Mouse (Mus musculus) stomach, postnatal 0 days (tissue): ENCODE results near the gene Ninl.

ENCODE experiments used
- CTCF ChIP-seq: IDR thresholded peaks from 2 replicates; pipeline ENCODE4 v1.5.1; 2016; ENCODE audit warnings: antibody characterized with exemption, low read depth, mild to moderate bottlenecking, moderate library complexity
- EP300 ChIP-seq: optimal IDR thresholded peaks from 2 replicates; pipeline ENCODE3; 2016; ENCODE audit warnings: antibody characterized with exemption

DNA sequence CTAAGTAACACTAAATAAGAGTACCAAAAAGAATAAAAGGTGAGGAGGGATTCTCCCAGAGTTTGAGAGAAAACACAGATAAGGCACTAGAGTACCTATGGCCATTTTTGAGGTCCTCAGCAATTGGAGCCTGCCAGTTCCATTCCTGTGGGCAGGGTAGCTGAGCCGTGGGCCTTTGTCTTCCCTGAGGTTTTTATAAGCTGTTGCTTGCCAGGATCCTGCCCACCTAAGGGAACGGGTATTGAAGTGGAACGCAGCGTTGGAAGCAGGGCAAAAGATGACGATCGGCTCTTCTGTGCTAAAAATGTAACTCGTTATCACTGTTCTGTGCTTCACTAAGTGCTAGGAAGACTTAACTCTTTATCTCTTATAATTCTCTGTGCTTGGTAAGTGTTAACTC lies 115.7 kb downstream of the Ninl start:
- TF ChIP-seq CTCF (no peak), EP300 (no peak)
